Mouse (Mus musculus): ENCODE data around the gene Zfp609. TPM values are rescaled to one million over a fixed set of nuclear protein-coding genes. Genes with fewer than 3 reads are reported as not detected.
A peak's percentile ranks its signal among the peaks of the same experiment; 100 is the strongest.

Gene Zfp609
- polyA plus RNA-seq, 1 experiment from 2014 or later: 9.3 TPM

DNA sequence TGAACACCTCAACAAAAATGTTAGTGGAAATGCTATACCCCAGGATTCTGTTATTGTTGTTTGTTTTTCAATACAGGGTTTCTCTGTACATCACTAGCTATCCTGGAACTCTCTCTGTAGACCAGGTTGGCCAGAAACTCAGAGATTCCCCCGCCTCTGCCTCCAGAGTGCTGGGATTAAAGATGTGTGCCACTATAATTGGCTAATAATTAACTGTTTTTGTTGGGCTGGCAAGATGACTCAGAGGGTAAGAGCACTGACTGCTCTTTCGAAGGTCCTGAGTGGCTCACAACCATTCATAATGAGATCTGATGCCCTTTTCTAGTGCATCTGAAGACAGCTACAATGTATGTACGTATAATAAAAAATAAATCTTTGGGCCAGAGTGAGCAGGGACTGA, 92.4 kb downstream of the Zfp609 start:
- Histone ChIP-seq H3K4me2 (no peak overlapping the region), H3K9me3 (no peaks in the 10 kb centered on the region), H3K27me3 (no peaks in the 10 kb centered on the region), H3K9ac (no peak overlapping the region), H3K4me3 (no peak overlapping the region), H3K27ac (no peak overlapping the region), H3K4me1 (replicated peaks) (peaks cover 7% of the 10 kb centered on the region; the same call in 1 of the 2 replicates), H3K36me3 (peaks cover 8% of the 10 kb centered on the region)
- ATAC-seq (ENCODE audit: low FRiP score): no peak
- 94% methylated on average over 3 of the region's 3 CpGs for WGBS

DNA sequence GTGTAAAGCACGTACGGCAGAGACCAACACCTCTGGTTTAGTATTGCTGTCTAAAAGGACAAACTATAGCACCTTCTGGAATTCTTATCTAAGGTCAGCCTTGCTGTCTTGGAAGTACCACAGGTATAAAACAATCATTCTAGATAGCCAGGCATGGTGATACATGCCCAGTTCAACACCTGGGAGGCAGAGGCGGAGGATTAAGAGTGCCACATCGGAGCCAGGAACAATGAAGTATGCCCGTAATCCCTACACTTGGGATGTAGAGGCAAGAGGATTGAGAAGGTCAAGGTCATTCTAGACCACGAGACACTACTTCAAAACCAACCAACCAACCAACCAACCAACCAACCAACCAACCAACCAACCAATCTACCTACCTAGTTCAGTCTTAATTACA, 98.8 kb downstream of the Zfp609 start:
- ATAC-seq (ENCODE audit: low FRiP score): no peak
- Histone ChIP-seq H3K27me3 (no peaks in the 10 kb centered on the region), H3K9ac (no peak overlapping the region), H3K4me3 (no peak overlapping the region), H3K36me3 (peaks cover 9% of the 10 kb centered on the region), H3K4me1 (replicated peaks) (peaks cover 31% of the 10 kb centered on the region), H3K27ac (no peak overlapping the region), H3K9me3 (no peaks in the 10 kb centered on the region), H3K4me2 (no peak overlapping the region)
- WGBS: 98% methylated on average over 6 of the region's 6 CpGs

DNA sequence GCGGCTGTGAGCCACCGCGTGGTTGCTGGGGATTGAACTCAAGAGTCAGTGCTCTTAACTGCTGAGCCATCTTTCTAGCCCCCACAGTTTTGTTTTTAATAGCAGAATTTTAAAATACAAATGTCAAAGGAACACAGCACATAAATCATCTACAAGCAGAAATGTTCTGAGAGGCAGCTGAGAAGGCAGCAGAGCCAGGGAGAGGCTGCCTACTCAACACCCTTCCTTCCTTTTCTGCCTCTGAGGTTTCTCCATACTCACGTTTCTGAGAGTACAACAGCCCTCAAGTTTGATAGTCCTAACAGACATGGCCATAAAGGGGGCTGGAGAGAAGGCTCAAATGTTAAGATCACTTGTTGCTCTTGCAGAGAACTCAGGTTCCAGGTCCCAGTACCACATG, 99.9 kb downstream of the Zfp609 start:
- Histone ChIP-seq H3K9me3 (no peaks in the 10 kb centered on the region), H3K9ac (no peak overlapping the region), H3K4me1 (replicated peaks) (peaks cover 37% of the 10 kb centered on the region), H3K27ac (no peak overlapping the region), H3K27me3 (no peaks in the 10 kb centered on the region), H3K36me3 (peaks cover 9% of the 10 kb centered on the region), H3K4me2 (no peak overlapping the region), H3K4me3 (no peak overlapping the region)
- whole genome bisulfite sequencing: 91% methylated on average over 4 of the region's 4 CpGs
- ATAC-seq (ENCODE audit: low FRiP score): no peak

GRCm38 (mm10) chr9:65726431-65726830, 100.9 kb downstream of the Zfp609 start:
- Histone ChIP-seq H3K27ac (peak overlapping the region; percentile 87; the same call in 1 of the 2 replicates), H3K9me3 (no peaks in the 10 kb centered on the region), H3K9ac (no peak overlapping the region), H3K4me2 (no peak overlapping the region), H3K27me3 (no peaks in the 10 kb centered on the region), H3K4me1 (replicated peaks) (peaks cover 47% of the 10 kb centered on the region), H3K4me3 (no peak overlapping the region), H3K36me3 (peaks cover 9% of the 10 kb centered on the region)
- ATAC-seq (ENCODE audit: low FRiP score): no peak
- WGBS: 95% methylated on average over 3 of the region's 3 CpGs

GRCm38 (mm10) chr9:65725291-65725622, 102.1 kb downstream of the Zfp609 start:
- no peaks in the 10 kb centered on the region for H3K27me3 ChIP-seq
- no peak overlapping the region for H3K4me3 ChIP-seq
- no peak overlapping the region for H3K4me2 ChIP-seq
- 52% methylated on average over 4 of the region's 4 CpGs for WGBS
- peaks cover 55% of the 10 kb centered on the region for H3K4me1 ChIP-seq (replicated peaks)
- 0 out of 2 replicates have a peak overlapping the region, but pooled peaks have one; percentile 9 for H3K9ac ChIP-seq
- 0 out of 2 replicates have a peak, but pooled peaks have one; percentile 36 for ATAC-seq (ENCODE audit: low FRiP score)
- no peaks in the 10 kb centered on the region for H3K9me3 ChIP-seq
- H3K36me3 ChIP-seq: peaks cover 5% of the 10 kb centered on the region; the same call in 1 of the 2 replicates
- H3K27ac ChIP-seq: peak overlapping the region; percentile 87

DNA sequence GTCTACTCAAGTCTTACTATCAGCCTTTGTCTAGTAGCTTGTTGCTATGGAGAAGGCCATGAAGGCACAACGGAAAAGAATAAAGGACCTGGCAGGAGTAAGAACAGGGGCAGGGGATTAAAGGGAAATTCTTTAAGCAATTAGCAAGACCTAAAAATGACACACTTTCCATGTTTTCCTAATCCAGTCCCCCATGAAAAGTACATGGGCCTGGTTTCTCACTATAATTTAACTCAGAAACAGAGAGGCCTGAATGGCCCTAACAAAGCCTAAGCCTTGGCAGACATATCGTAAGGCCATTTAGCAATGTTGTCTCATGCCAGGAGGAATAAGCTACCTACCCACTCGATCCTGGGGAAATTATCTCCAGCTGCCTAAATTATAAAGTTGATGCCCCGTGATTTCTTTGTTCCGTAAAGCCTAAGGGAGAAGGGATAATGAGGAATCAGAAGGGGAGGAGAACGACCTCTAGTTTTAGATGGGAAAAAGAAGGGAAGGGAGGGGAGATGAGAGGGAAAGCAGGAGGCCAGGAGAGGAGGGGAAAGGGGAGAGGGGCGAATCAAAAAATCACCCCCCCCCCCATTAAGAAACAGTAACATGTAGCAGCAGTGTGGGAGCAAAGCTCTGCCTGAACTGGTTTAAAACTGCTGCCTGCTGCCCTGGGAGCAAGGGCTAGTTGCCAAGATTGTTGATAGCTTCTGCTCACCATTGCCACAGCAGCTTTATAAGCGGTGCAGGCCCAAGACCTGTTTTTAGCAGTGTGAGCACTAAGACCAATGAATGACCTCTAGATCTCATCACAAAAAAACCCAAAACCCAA, 102.7 kb downstream of the Zfp609 start:
- H3K27ac ChIP-seq: peak overlapping the region; percentile 87
- H3K9me3 ChIP-seq: no peaks in the 10 kb centered on the region
- H3K4me2 ChIP-seq: no peak overlapping the region
- H3K4me3 ChIP-seq: no peak overlapping the region
- H3K4me1 ChIP-seq (replicated peaks): peaks cover 55% of the 10 kb centered on the region
- H3K27me3 ChIP-seq: no peaks in the 10 kb centered on the region
- H3K9ac ChIP-seq: peak overlapping the region; percentile 9; the same call in 1 of the 2 replicates
- ATAC-seq (ENCODE audit: low FRiP score): peak; percentile 38
- peaks cover 5% of the 10 kb centered on the region; the same call in 1 of the 2 replicates for H3K36me3 ChIP-seq
- WGBS: 21% methylated on average over 8 of the region's 8 CpGs

- ATAC-seq (ENCODE audit: low FRiP score): no peak
- no peaks in the 10 kb centered on the region for H3K27me3 ChIP-seq
- no peak overlapping the region for H3K4me3 ChIP-seq
- H3K9ac ChIP-seq: no peak overlapping the region
- H3K36me3 ChIP-seq: no peaks in the 10 kb centered on the region
- 56% methylated on average over 10 of the region's 10 CpGs for WGBS
- no peak overlapping the region for H3K4me2 ChIP-seq
- H3K4me1 ChIP-seq (replicated peaks): peaks cover 49% of the 10 kb centered on the region
- H3K27ac ChIP-seq: peak overlapping the region; percentile 2; the same call in 1 of the 2 replicates
- H3K9me3 ChIP-seq: no peaks in the 10 kb centered on the region
Measured at GRCm38 (mm10) chr9:65721161-65721566, 106.2 kb downstream of the Zfp609 start.

GRCm38 (mm10) chr9:65718195-65718594, 109.2 kb downstream of the Zfp609 start:
- WGBS: 87% methylated on average over 5 of the region's 5 CpGs
- Histone ChIP-seq H3K27me3 (no peaks in the 10 kb centered on the region), H3K27ac (no peak overlapping the region), H3K9me3 (no peaks in the 10 kb centered on the region), H3K4me2 (no peak overlapping the region), H3K4me3 (no peak overlapping the region), H3K4me1 (replicated peaks) (peaks cover 21% of the 10 kb centered on the region), H3K36me3 (no peaks in the 10 kb centered on the region), H3K9ac (no peak overlapping the region)
- no peak for ATAC-seq (ENCODE audit: low FRiP score)

- 93% methylated on average over 24 of the region's 24 CpGs for WGBS
- no peak overlapping the region for H3K9ac ChIP-seq
- H3K36me3 ChIP-seq: peaks cover 51% of the 10 kb centered on the region
- no peaks in the 10 kb centered on the region for H3K4me1 ChIP-seq (replicated peaks)
- no peak overlapping the region for H3K4me2 ChIP-seq
- ATAC-seq (ENCODE audit: low FRiP score): no peak
- no peak overlapping the region for H3K27ac ChIP-seq
- no peaks in the 10 kb centered on the region for H3K9me3 ChIP-seq
- H3K27me3 ChIP-seq: no peaks in the 10 kb centered on the region
- no peak overlapping the region for H3K4me3 ChIP-seq
Measured at GRCm38 (mm10) chr9:65703926-65704595, 123.3 kb downstream of the Zfp609 start.

DNA sequence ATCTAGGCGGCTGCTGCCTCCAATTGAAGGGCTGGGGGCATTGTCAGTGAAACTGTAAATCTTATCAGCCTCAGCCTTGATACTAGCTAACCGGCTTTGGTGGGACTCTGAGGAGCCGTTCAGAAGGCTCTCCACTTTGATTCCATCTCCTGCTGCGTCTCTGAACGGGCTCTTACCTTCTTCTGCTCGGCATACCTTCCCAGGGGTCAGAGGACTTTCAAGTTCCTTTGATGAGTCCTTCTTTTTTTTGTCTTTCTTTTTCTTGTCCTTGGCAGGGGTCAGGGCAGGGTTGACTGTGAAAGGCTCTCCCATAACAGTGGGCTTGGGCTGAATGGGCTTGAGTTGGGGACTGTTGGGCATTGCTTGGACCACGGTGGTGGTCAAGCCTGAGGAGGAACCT, 124.1 kb downstream of the Zfp609 start:
- H3K9ac ChIP-seq: no peak overlapping the region

DNA sequence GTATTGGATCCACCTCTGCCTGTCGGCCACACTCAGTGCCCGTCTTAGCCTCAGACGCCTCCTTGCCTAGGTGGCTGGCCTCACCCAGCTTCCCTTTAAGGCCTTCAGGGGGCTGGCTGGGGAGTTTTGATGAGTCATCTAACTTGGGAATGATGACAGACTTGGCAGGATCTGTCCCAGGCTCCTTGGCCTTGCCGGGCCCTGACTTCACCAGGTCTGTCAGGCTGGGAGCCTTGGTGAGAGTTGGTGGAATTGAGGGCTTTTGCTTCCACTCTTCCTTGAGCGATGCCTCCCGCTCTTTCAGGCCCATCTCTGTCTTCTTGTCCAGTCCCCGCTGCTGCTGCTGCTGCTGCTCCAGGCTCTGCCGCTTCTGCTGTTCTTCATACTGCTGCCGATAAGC, 125.1 kb downstream of the Zfp609 start:
- 95% methylated on average over 9 of the region's 9 CpGs for WGBS
- ATAC-seq (ENCODE audit: low FRiP score): no peak

More for the DNA sequence above, 124.1 kb downstream of the Zfp609 start:
- WGBS: 83% methylated on average over 7 of the region's 7 CpGs
- Histone ChIP-seq H3K27ac (no peak overlapping the region), H3K4me3 (no peak overlapping the region), H3K4me2 (no peak overlapping the region), H3K9me3 (no peaks in the 10 kb centered on the region), H3K27me3 (no peaks in the 10 kb centered on the region), H3K4me1 (replicated peaks) (no peaks in the 10 kb centered on the region), H3K36me3 (peaks cover 59% of the 10 kb centered on the region)
- no peak for ATAC-seq (ENCODE audit: low FRiP score)

GRCm38 (mm10) chr9:65700504-65700903, 126.9 kb downstream of the Zfp609 start:
- Histone ChIP-seq H3K27ac (no peak overlapping the region), H3K4me1 (replicated peaks) (peaks cover 15% of the 10 kb centered on the region), H3K9ac (no peak overlapping the region), H3K27me3 (no peaks in the 10 kb centered on the region), H3K4me2 (no peak overlapping the region), H3K36me3 (peaks cover 82% of the 10 kb centered on the region), H3K4me3 (no peak overlapping the region), H3K9me3 (no peaks in the 10 kb centered on the region)
- ATAC-seq (ENCODE audit: low FRiP score): no peak
- 88% methylated on average over 6 of the region's 6 CpGs for WGBS

More for the DNA sequence above, 125.1 kb downstream of the Zfp609 start:
- Histone ChIP-seq H3K27me3 (no peaks in the 10 kb centered on the region), H3K36me3 (peaks cover 68% of the 10 kb centered on the region), H3K4me1 (replicated peaks) (0 out of 2 replicates have a peak, but pooled peaks cover 2% of the 10 kb centered on the region), H3K9me3 (no peaks in the 10 kb centered on the region), H3K4me3 (no peak overlapping the region), H3K9ac (no peak overlapping the region), H3K27ac (no peak overlapping the region), H3K4me2 (no peak overlapping the region)

Measured in hindbrain, embryonic 13.5 days (tissue).